Mouse (Mus musculus): ENCODE data around the gene Vmn1r46.
"Not testable (repeated sequence)": the region's sequence is repeated elsewhere in the genome, so short reads cannot be mapped to it uniquely, and the experiment has no call there.

Vmn1r46 gene

GRCm38 (mm10) chr6:89969013-89969412 is at the start of gene Vmn1r46:
Gene Vmn1r46 (plus strand): TSS chr6:89969313.
- no peak for DNase-seq (ENCODE audit: low spot score)

- DNase-seq (ENCODE audit: low spot score): not testable (repeated sequence)
Observed at GRCm38 (mm10) chr6:89940498-89940897, 28.6 kb upstream of the Vmn1r46 start, which contains the start of gene Vmn1r45. Gene Vmn1r45 (minus strand): TSS chr6:89940598.

GRCm38 (mm10) chr6:89940926-89941325 is 28.2 kb upstream of the Vmn1r46 start:
- DNase-seq (ENCODE audit: low spot score): no peak

- no peak for DNase-seq (ENCODE audit: low spot score)
Observed at GRCm38 (mm10) chr6:89953556-89953955, 15.6 kb upstream of the Vmn1r46 start.

- DNase-seq (ENCODE audit: low spot score): no peak
Observed at GRCm38 (mm10) chr6:89966341-89966740, 2.8 kb upstream of the Vmn1r46 start.

- DNase-seq (ENCODE audit: low spot score): no peak
Observed at GRCm38 (mm10) chr6:89985989-89986388, 16.9 kb downstream of the Vmn1r46 start.

- not testable (repeated sequence) for DNase-seq (ENCODE audit: low spot score)
Observed at GRCm38 (mm10) chr6:90015847-90016246, 46.7 kb downstream of the Vmn1r46 start, which contains the start of gene Vmn1r47. Gene Vmn1r47 (plus strand): TSS chr6:90016147.

Measured in spleen, adult 12 weeks (tissue).